Mouse (Mus musculus): Measurements from ENCODE around the gene Pwwp2b. TPM values are rescaled to one million over a fixed set of nuclear protein-coding genes. Genes with fewer than 3 reads are reported as not detected.

Gene Pwwp2b
- polyA plus RNA-seq, 1 experiment = 5.6 TPM

GRCm38 (mm10) chr7:139272639-139273396 is 24.5 kb downstream of the Pwwp2b start:
- Histone ChIP-seq H3K4me1 (ENCODE audit: control insufficient read depth, insufficient read depth, low read length) (peaks cover 3% of the 10 kb centered on the region), H3K27ac (ENCODE audit: control insufficient read depth, insufficient read depth, low read depth, low read length, poor library complexity) (no peak overlapping the region), H3K4me3 (replicated peaks; ENCODE audit: control insufficient read depth, low read depth, low read length) (no peak overlapping the region)
- TF ChIP-seq POLR2A (IDR thresholded peaks at IDR 0.05; ENCODE audit: borderline replicate concordance, control insufficient read depth, low read depth, low read length) (no peak), CTCF (IDR thresholded peaks at IDR 0.05; ENCODE audit: control insufficient read depth, insufficient read depth, low read length) (no peak)
- WGBS = 23% methylated on average over 1 of the region's 1 CpGs

GRCm38 (mm10) chr7:139273397-139273719 is 25.1 kb downstream of the Pwwp2b start:
- no peak overlapping the region for H3K27ac ChIP-seq (ENCODE audit: control insufficient read depth, insufficient read depth, low read depth, low read length, poor library complexity)
- no peak overlapping the region for H3K4me3 ChIP-seq (replicated peaks; ENCODE audit: control insufficient read depth, low read depth, low read length)
- H3K4me1 ChIP-seq (ENCODE audit: control insufficient read depth, insufficient read depth, low read length) = peaks cover 3% of the 10 kb centered on the region
- 2% methylated on average over 2 of the region's 2 CpGs for WGBS
- no peak for TF ChIP-seq CTCF (IDR thresholded peaks at IDR 0.05; ENCODE audit: control insufficient read depth, insufficient read depth, low read length)
- no peak for TF ChIP-seq POLR2A (IDR thresholded peaks at IDR 0.05; ENCODE audit: borderline replicate concordance, control insufficient read depth, low read depth, low read length)

- Histone ChIP-seq H3K27ac (ENCODE audit: control insufficient read depth, insufficient read depth, low read depth, low read length, poor library complexity) (no peak overlapping the region), H3K4me3 (replicated peaks; ENCODE audit: control insufficient read depth, low read depth, low read length) (no peak overlapping the region), H3K4me1 (ENCODE audit: control insufficient read depth, insufficient read depth, low read length) (peaks cover 3% of the 10 kb centered on the region)
- no peak for TF ChIP-seq POLR2A (IDR thresholded peaks at IDR 0.05; ENCODE audit: borderline replicate concordance, control insufficient read depth, low read depth, low read length)
- no peak for TF ChIP-seq CTCF (IDR thresholded peaks at IDR 0.05; ENCODE audit: control insufficient read depth, insufficient read depth, low read length)
- WGBS = 73% methylated on average over 10 of the region's 10 CpGs
Measured at GRCm38 (mm10) chr7:139275586-139275985, 27.3 kb downstream of the Pwwp2b start.

- 89% methylated on average over 10 of the region's 10 CpGs for WGBS
Measured at GRCm38 (mm10) chr7:139276150-139276549, 27.9 kb downstream of the Pwwp2b start.

GRCm38 (mm10) chr7:139277536-139277935 is 29.3 kb downstream of the Pwwp2b start:
- WGBS = 83% methylated on average over 7 of the region's 7 CpGs
- H3K27ac ChIP-seq (ENCODE audit: control insufficient read depth, insufficient read depth, low read depth, low read length, poor library complexity) = no peak overlapping the region
- no peak overlapping the region for H3K4me3 ChIP-seq (replicated peaks; ENCODE audit: control insufficient read depth, low read depth, low read length)
- no peak for TF ChIP-seq CTCF (IDR thresholded peaks at IDR 0.05; ENCODE audit: control insufficient read depth, insufficient read depth, low read length)
- no peak for TF ChIP-seq POLR2A (IDR thresholded peaks at IDR 0.05; ENCODE audit: borderline replicate concordance, control insufficient read depth, low read depth, low read length)
- peaks cover 5% of the 10 kb centered on the region for H3K4me1 ChIP-seq (ENCODE audit: control insufficient read depth, insufficient read depth, low read length)

More at GRCm38 (mm10) chr7:139276150-139276549, 27.9 kb downstream of the Pwwp2b start:
- H3K4me1 ChIP-seq (ENCODE audit: control insufficient read depth, insufficient read depth, low read length) = peaks cover 5% of the 10 kb centered on the region
- no peak for TF ChIP-seq POLR2A (IDR thresholded peaks at IDR 0.05; ENCODE audit: borderline replicate concordance, control insufficient read depth, low read depth, low read length)
- TF ChIP-seq CTCF (IDR thresholded peaks at IDR 0.05; ENCODE audit: control insufficient read depth, insufficient read depth, low read length) = no peak
- no peak overlapping the region for H3K4me3 ChIP-seq (replicated peaks; ENCODE audit: control insufficient read depth, low read depth, low read length)
- no peak overlapping the region for H3K27ac ChIP-seq (ENCODE audit: control insufficient read depth, insufficient read depth, low read depth, low read length, poor library complexity)

GRCm38 (mm10) chr7:139279571-139279970 is 31.3 kb downstream of the Pwwp2b start:
- no peak overlapping the region for H3K27ac ChIP-seq (ENCODE audit: control insufficient read depth, insufficient read depth, low read depth, low read length, poor library complexity)
- H3K4me1 ChIP-seq (ENCODE audit: control insufficient read depth, insufficient read depth, low read length) = peaks cover 3% of the 10 kb centered on the region; the same call in 1 of the 2 replicates
- TF ChIP-seq CTCF (IDR thresholded peaks at IDR 0.05; ENCODE audit: control insufficient read depth, insufficient read depth, low read length) (no peak), POLR2A (IDR thresholded peaks at IDR 0.05; ENCODE audit: borderline replicate concordance, control insufficient read depth, low read depth, low read length) (no peak)
- no peak overlapping the region for H3K4me3 ChIP-seq (replicated peaks; ENCODE audit: control insufficient read depth, low read depth, low read length)
- WGBS = 76% methylated on average over 5 of the region's 5 CpGs

- no peak overlapping the region for H3K4me3 ChIP-seq (replicated peaks; ENCODE audit: control insufficient read depth, low read depth, low read length)
- TF ChIP-seq POLR2A (IDR thresholded peaks at IDR 0.05; ENCODE audit: borderline replicate concordance, control insufficient read depth, low read depth, low read length) = no peak
- no peak for TF ChIP-seq CTCF (IDR thresholded peaks at IDR 0.05; ENCODE audit: control insufficient read depth, insufficient read depth, low read length)
- H3K27ac ChIP-seq (ENCODE audit: control insufficient read depth, insufficient read depth, low read depth, low read length, poor library complexity) = no peak overlapping the region
- 71% methylated on average over 1 of the region's 1 CpGs for WGBS
- peaks cover 3% of the 10 kb centered on the region; the same call in 1 of the 2 replicates for H3K4me1 ChIP-seq (ENCODE audit: control insufficient read depth, insufficient read depth, low read length)
Measured at GRCm38 (mm10) chr7:139280044-139280443, 31.8 kb downstream of the Pwwp2b start.

- Histone ChIP-seq H3K4me3 (replicated peaks; ENCODE audit: control insufficient read depth, low read depth, low read length) (no peak overlapping the region), H3K27ac (ENCODE audit: control insufficient read depth, insufficient read depth, low read depth, low read length, poor library complexity) (no peak overlapping the region), H3K4me1 (ENCODE audit: control insufficient read depth, insufficient read depth, low read length) (peaks cover 3% of the 10 kb centered on the region; the same call in 1 of the 2 replicates)
- 19% methylated on average over 2 of the region's 2 CpGs for WGBS
- TF ChIP-seq POLR2A (IDR thresholded peaks at IDR 0.05; ENCODE audit: borderline replicate concordance, control insufficient read depth, low read depth, low read length) = no peak
- TF ChIP-seq CTCF (IDR thresholded peaks at IDR 0.05; ENCODE audit: control insufficient read depth, insufficient read depth, low read length) = no peak
Measured at GRCm38 (mm10) chr7:139281195-139281594, 32.9 kb downstream of the Pwwp2b start.

All from bone marrow, adult 2 months (tissue).